Mouse (Mus musculus): ENCODE data around the gene Tff3. TPM values are rescaled to one million over a fixed set of nuclear protein-coding genes. Genes with fewer than 3 reads are reported as not detected.

The Tff3 gene
- total and polyA plus RNA-seq, 2 experiments from 2014 or later = 0.44 TPM; not detected in 1

DNA sequence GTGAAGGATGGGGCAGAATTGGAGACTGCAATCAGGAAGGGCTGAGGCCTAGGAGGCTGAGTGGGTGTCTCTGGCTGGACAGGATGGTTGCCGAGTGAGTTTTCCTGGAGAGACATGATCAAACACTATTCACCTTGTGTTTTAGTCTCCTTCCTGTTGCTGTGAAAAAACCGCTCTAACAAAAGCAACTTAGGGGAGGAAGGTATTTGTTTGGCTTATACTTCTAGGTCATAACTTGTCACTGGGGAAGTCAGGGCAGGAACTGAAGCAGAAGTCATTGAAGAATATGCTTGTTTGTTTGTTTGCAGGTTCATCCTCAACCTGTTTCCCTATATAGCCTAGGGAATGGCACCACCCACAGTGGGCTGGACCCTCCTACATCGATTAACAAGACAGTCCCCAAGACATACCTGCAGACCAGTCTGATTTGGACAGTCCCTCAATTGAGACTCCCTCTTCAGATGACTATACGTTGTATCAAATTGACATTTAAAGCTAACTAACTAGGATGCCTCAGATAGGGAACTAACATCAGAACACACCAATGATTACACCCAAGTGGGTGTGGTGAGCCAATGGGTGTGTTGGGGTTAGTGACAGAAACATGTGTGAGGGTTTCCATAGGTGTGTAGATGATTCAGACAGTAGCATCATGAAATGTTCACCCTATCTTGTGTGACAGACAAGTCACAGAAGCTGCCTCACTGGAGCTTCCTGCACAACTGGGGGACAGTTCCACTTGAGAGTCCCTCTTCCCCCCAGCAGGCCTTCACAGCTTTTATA is 47.0 kb downstream of the Tff3 start:
- no peaks in the 10 kb centered on the region for H3K27me3 ChIP-seq (ENCODE audit: insufficient read depth, low read length)
- no peak overlapping the region for H3K4me3 ChIP-seq (ENCODE audit: low read length)
- no peaks in the 10 kb centered on the region for H3K9me3 ChIP-seq (ENCODE audit: low read length)
- no peak overlapping the region for H3K4me2 ChIP-seq (ENCODE audit: low read depth, low read length)
- 93% methylated on average over 4 of the region's 4 CpGs for WGBS
- H3K27ac ChIP-seq = no peak overlapping the region
- H3K9ac ChIP-seq (replicated peaks; ENCODE audit: low read length) = no peak overlapping the region
- ATAC-seq (no peak), DNase-seq (ENCODE audit: low spot score) (no peak)
- no peaks in the 10 kb centered on the region for H3K36me3 ChIP-seq (ENCODE audit: insufficient read depth, low read length)
- no peak for TF ChIP-seq CTCF (IDR thresholded peaks at IDR 0.05; ENCODE audit: low read depth)
- H3K4me1 ChIP-seq (ENCODE audit: insufficient read depth, low read length) = peaks cover 12% of the 10 kb centered on the region

DNA sequence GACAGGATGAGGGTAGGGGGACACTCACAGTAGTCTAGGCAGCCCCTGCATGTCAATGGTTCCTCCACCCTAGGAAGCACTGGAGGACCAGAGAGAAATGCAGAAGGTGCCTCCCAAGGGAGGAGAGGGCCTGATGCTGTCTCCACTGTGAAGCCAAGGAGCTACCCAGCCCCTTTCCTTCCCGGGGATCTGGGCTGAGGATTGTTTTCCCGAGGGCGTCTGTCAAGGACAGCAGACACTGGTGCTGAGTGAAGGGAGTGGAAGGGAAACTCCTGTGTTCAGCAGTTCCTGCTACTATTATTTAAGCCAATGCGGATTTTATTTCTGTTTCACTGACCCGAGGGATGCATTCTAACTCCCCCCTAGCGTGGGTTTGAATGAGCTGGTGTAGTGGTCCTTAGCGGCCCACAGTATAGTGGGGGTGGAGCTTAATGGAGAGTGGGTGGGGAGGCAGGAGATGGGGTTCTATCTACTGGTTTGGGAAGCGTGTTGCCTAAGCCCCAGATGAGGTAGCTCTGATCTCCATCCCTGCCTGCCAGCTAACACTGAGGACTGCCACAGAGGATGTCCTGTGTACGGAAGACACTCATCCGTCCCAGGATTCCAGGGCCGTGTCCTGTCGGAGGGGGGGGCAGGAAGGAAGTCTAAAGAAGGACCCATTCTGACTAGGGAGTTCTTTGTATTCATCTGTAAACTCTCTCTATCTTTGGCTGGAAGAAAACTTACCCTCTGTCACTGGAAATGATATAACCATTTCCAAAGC is 50.2 kb downstream of the Tff3 start:
- Histone ChIP-seq H3K36me3 (ENCODE audit: insufficient read depth, low read length) (no peaks in the 10 kb centered on the region), H3K27me3 (ENCODE audit: insufficient read depth, low read length) (no peaks in the 10 kb centered on the region), H3K4me1 (ENCODE audit: insufficient read depth, low read length) (peaks cover 12% of the 10 kb centered on the region), H3K4me2 (ENCODE audit: low read depth, low read length) (no peak overlapping the region), H3K9me3 (ENCODE audit: low read length) (no peaks in the 10 kb centered on the region), H3K27ac (peak overlapping the region; percentile 45; the same call in 1 of the 2 replicates), H3K4me3 (ENCODE audit: low read length) (no peak overlapping the region), H3K9ac (replicated peaks; ENCODE audit: low read length) (no peak overlapping the region)
- TF ChIP-seq CTCF (IDR thresholded peaks at IDR 0.05; ENCODE audit: low read depth) = no peak
- ATAC-seq (peak; percentile 27; the same call in 1 of the 2 replicates), DNase-seq (ENCODE audit: low spot score) (no peak)
- 50% methylated on average over 12 of the region's 12 CpGs for WGBS

DNA sequence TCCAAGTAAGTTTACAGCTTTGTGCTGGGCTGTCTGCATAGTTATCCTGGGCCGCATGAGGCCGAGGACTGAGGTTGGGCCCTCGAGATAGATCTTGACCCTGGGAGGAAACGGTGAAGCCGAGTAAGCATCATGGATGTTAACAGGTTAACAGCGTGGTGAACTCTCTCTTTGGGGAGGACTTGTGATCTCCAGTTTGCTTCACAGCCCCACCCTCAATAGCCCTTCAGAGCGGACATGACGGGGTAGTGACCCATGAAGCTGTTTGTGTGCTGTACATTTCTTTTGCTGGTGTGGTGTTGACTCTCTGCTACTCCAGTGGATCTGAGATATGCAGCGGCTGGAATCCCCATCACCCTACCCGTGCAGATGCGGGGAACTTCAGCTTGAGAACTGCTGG is 50.9 kb downstream of the Tff3 start:
- no peak for ATAC-seq
- no peaks in the 10 kb centered on the region for H3K9me3 ChIP-seq (ENCODE audit: low read length)

DNA sequence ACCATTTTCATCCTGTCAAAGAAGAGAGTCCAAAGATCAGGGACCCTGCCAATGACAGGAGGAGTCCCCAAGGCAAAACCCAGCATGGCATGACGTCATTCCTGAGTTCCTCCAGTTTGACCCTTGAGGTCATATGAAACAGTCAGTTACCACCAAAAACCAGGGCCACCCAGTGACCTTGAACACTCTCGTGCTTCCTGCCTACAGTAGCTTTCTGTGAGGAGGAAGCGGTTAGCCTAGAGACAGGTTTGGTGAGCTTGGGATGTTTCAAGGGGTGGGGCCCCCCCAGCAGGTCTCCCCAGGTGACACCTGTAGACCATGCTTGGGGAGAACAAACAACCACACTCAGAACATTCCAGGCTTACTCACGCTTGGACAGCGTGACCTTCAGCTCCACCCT is 51.9 kb downstream of the Tff3 start:
- Histone ChIP-seq H3K4me1 (ENCODE audit: insufficient read depth, low read length) (peaks cover 26% of the 10 kb centered on the region), H3K9ac (replicated peaks; ENCODE audit: low read length) (no peak overlapping the region), H3K27ac (no peak overlapping the region), H3K9me3 (ENCODE audit: low read length) (no peaks in the 10 kb centered on the region), H3K36me3 (ENCODE audit: insufficient read depth, low read length) (no peaks in the 10 kb centered on the region), H3K4me2 (ENCODE audit: low read depth, low read length) (no peak overlapping the region), H3K4me3 (ENCODE audit: low read length) (no peak overlapping the region), H3K27me3 (ENCODE audit: insufficient read depth, low read length) (no peaks in the 10 kb centered on the region)
- 73% methylated on average over 5 of the region's 5 CpGs for whole genome bisulfite sequencing
- TF ChIP-seq CTCF (IDR thresholded peaks at IDR 0.05; ENCODE audit: low read depth) = no peak
- ATAC-seq (no peak), DNase-seq (ENCODE audit: low spot score) (no peak)

More for the DNA sequence above, 50.9 kb downstream of the Tff3 start:
- 75% methylated on average over 11 of the region's 11 CpGs for WGBS
- H3K9ac ChIP-seq (replicated peaks; ENCODE audit: low read length) = no peak overlapping the region
- TF ChIP-seq CTCF (IDR thresholded peaks at IDR 0.05; ENCODE audit: low read depth) = no peak
- no peak overlapping the region for H3K4me2 ChIP-seq (ENCODE audit: low read depth, low read length)
- peaks cover 19% of the 10 kb centered on the region for H3K4me1 ChIP-seq (ENCODE audit: insufficient read depth, low read length)
- no peak overlapping the region for H3K4me3 ChIP-seq (ENCODE audit: low read length)
- no peaks in the 10 kb centered on the region for H3K27me3 ChIP-seq (ENCODE audit: insufficient read depth, low read length)
- peak overlapping the region; percentile 45; the same call in 1 of the 2 replicates for H3K27ac ChIP-seq
- DNase-seq (ENCODE audit: low spot score) = no peak
- H3K36me3 ChIP-seq (ENCODE audit: insufficient read depth, low read length) = no peaks in the 10 kb centered on the region

DNA sequence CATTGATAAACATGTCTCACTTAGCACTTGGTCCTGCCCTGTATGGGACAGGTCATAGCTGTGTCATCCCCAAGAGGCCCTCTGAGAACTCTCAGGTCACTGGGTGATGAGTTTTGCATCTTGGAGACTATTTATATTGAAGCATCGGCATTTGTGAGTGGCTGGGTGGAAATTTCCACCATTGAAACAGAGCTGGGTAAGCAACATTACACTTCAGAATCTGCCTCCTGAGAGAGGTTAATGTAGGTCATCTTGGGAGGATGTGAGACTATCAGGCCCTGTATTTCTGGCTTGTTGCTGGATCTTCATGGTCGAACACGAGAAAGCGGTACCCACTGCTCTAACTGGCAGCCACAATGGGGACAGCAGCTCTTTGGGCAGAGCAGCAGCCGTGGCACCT is 54.0 kb downstream of the Tff3 start:
- WGBS = 86% methylated on average over 5 of the region's 5 CpGs
- H3K4me2 ChIP-seq (ENCODE audit: low read depth, low read length) = no peak overlapping the region
- H3K9ac ChIP-seq (replicated peaks; ENCODE audit: low read length) = no peak overlapping the region
- H3K9me3 ChIP-seq (ENCODE audit: low read length) = no peaks in the 10 kb centered on the region
- ATAC-seq (no peak), DNase-seq (ENCODE audit: low spot score) (no peak)
- peaks cover 45% of the 10 kb centered on the region for H3K4me1 ChIP-seq (ENCODE audit: insufficient read depth, low read length)
- no peak for TF ChIP-seq CTCF (IDR thresholded peaks at IDR 0.05; ENCODE audit: low read depth)
- H3K36me3 ChIP-seq (ENCODE audit: insufficient read depth, low read length) = no peaks in the 10 kb centered on the region
- no peaks in the 10 kb centered on the region for H3K27me3 ChIP-seq (ENCODE audit: insufficient read depth, low read length)
- H3K4me3 ChIP-seq (ENCODE audit: low read length) = no peak overlapping the region
- H3K27ac ChIP-seq = no peak overlapping the region

Other genes starting within 250 kb of the Tff3 start
- 2.4 and 2.8 TPM in 2 replicates for gene Glp1r, start 227.8 kb downstream of the Tff3 start, total RNA-seq (2014; rRNA removed)
- 0.69 and 0.83 TPM in 2 replicates for gene Glp1r, start 227.8 kb downstream of the Tff3 start, polyA plus RNA-seq (2015; fragmentation: Nextera tagmentation; extraction: Ambion mirVana)
- gene Umodl1, start 175.0 kb downstream of the Tff3 start, total RNA-seq (2014; rRNA removed) = 0.14 and 0.42 TPM in 2 replicates
- gene Umodl1, start 175.0 kb downstream of the Tff3 start, polyA plus RNA-seq (2015; fragmentation: Nextera tagmentation; extraction: Ambion mirVana) = 0.06 and 0.15 TPM in 2 replicates
- gene Abcg1, start 72.0 kb downstream of the Tff3 start, total RNA-seq (2014; rRNA removed) = 34.9 and 40.7 TPM in 2 replicates
- 17.4 and 18.9 TPM in 2 replicates for gene Abcg1, start 72.0 kb downstream of the Tff3 start, polyA plus RNA-seq (2015; fragmentation: Nextera tagmentation; extraction: Ambion mirVana)
- gene Tff2, start 14.6 kb upstream of the Tff3 start, total RNA-seq (2014; rRNA removed) = not detected in 2 replicates
- gene Tff2, start 14.6 kb upstream of the Tff3 start, polyA plus RNA-seq (2015; fragmentation: Nextera tagmentation; extraction: Ambion mirVana) = not detected in 2 replicates
- gene Tff1, start 35.6 kb upstream of the Tff3 start, total RNA-seq (2014; rRNA removed) = not detected in 2 replicates
- not detected in 2 replicates for gene Tff1, start 35.6 kb upstream of the Tff3 start, polyA plus RNA-seq (2015; fragmentation: Nextera tagmentation; extraction: Ambion mirVana)
- gene Tmprss3, start 69.3 kb upstream of the Tff3 start, total RNA-seq (2014; rRNA removed) = 0.10 TPM in 1 of 2 replicates, not detected in the other
- 0.14 and 0.23 TPM in 2 replicates for gene Tmprss3, start 69.3 kb upstream of the Tff3 start, polyA plus RNA-seq (2015; fragmentation: Nextera tagmentation; extraction: Ambion mirVana)
- 0.21 TPM in 1 of 2 replicates, not detected in the other for gene Ubash3a, start 78.2 kb upstream of the Tff3 start, total RNA-seq (2014; rRNA removed)
- not detected in 2 replicates for gene Ubash3a, start 78.2 kb upstream of the Tff3 start, polyA plus RNA-seq (2015; fragmentation: Nextera tagmentation; extraction: Ambion mirVana)
- 0.50 and 1.3 TPM in 2 replicates for gene Rsph1, start 147.7 kb upstream of the Tff3 start, total RNA-seq (2014; rRNA removed)
- gene Rsph1, start 147.7 kb upstream of the Tff3 start, polyA plus RNA-seq (2015; fragmentation: Nextera tagmentation; extraction: Ambion mirVana) = 8.9 TPM in 2 replicates
- gene Slc37a1, start 157.1 kb upstream of the Tff3 start, total RNA-seq (2014; rRNA removed) = 8.8 and 10.7 TPM in 2 replicates
- 5.7 and 6.8 TPM in 2 replicates for gene Slc37a1, start 157.1 kb upstream of the Tff3 start, polyA plus RNA-seq (2015; fragmentation: Nextera tagmentation; extraction: Ambion mirVana)